Mouse (Mus musculus) myocyte (in vitro differentiated cells): ENCODE data around the gene Usp30. TPM values are rescaled to one million over a fixed set of nuclear protein-coding genes. Genes with fewer than 3 reads are reported as not detected.

ENCODE experiments used
- H3K27me3 ChIP-seq: one replicate; pipeline ENCODE4 v1.6.1; 2011; ENCODE audit not compliant: control insufficient read depth, insufficient read depth, insufficient read length
- H3K36me3 ChIP-seq: one replicate; pipeline ENCODE4 v1.6.1; 2011; ENCODE audit not compliant: control insufficient read depth, insufficient read depth
- H3K4me2 ChIP-seq: one replicate; pipeline ENCODE4 v1.6.1; 2011; ENCODE audit warnings: low read depth, control low read depth
- H3K4me3 ChIP-seq: one replicate; pipeline ENCODE4 v1.5.1; 2011; ENCODE audit warnings: mild to moderate bottlenecking, control low read depth, moderate library complexity
- H3K79me2 ChIP-seq: one replicate; pipeline ENCODE4 v1.6.1; 2011; ENCODE audit not compliant: control insufficient read depth, insufficient read depth
- H3ac ChIP-seq: one replicate; pipeline ENCODE4 v1.6.1; 2011; ENCODE audit not compliant: control insufficient read depth, insufficient read length
- CEBPB ChIP-seq: IDR thresholded peaks from 2 replicates; pipeline ENCODE4 v1.6.1; 2011; ENCODE audit warnings: mild to moderate bottlenecking, moderate library complexity; ENCODE audit not compliant: poor library complexity, insufficient read depth, severe bottlenecking
- E2F4 ChIP-seq: IDR thresholded peaks from one replicate; pipeline ENCODE4 v1.6.1; 2011; ENCODE audit warnings: mild to moderate bottlenecking, control low read depth, moderate library complexity; ENCODE audit not compliant: insufficient read depth
- MAX ChIP-seq: IDR thresholded peaks from one replicate; pipeline ENCODE4 v1.6.1; 2011; ENCODE audit warnings: low read depth, mild to moderate bottlenecking, control low read depth
- MYOD1 ChIP-seq, 3 experiments: IDR thresholded peaks; one replicate each; pipeline ENCODE4 v1.6.1; 2011; ENCODE audit warnings: control low read depth in 2 of 3, low read depth in 2 of 3, mild to moderate bottlenecking in 2 of 3, moderate library complexity in 1 of 3; ENCODE audit not compliant: insufficient read length in 2 of 3, control insufficient read depth in 1 of 3
- MYOG ChIP-seq, 3 experiments: IDR thresholded peaks; one replicate each; pipeline ENCODE4 v1.6.1; 2011; ENCODE audit warnings: control low read depth in 2 of 3, low read depth in 2 of 3, mild to moderate bottlenecking in 2 of 3; ENCODE audit not compliant: insufficient read length in 2 of 3, control insufficient read depth in 1 of 3, insufficient read depth in 1 of 3
- POLR2A ChIP-seq: IDR thresholded peaks from one replicate; pipeline ENCODE4 v1.6.1; 2011; ENCODE audit warnings: low read depth, mild to moderate bottlenecking, control low read depth, moderate library complexity; ENCODE audit not compliant: insufficient read length
- POLR2AphosphoS2 ChIP-seq: IDR thresholded peaks from one replicate; pipeline ENCODE4 v1.6.1; 2011; ENCODE audit warnings: low read depth, control low read depth; ENCODE audit not compliant: insufficient read length
- REST ChIP-seq: IDR thresholded peaks from one replicate; pipeline ENCODE4 v1.6.1; 2011; ENCODE audit warnings: mild to moderate bottlenecking, control low read depth, moderate library complexity; ENCODE audit not compliant: insufficient read depth, insufficient read length
- SRF ChIP-seq: IDR thresholded peaks from one replicate; pipeline ENCODE4 v1.6.1; 2011; ENCODE audit warnings: low read depth; ENCODE audit not compliant: control insufficient read depth, insufficient read length
- TCF12 ChIP-seq: IDR thresholded peaks from one replicate; pipeline ENCODE4 v1.6.1; 2011; ENCODE audit warnings: mild to moderate bottlenecking, control low read depth; ENCODE audit not compliant: poor library complexity, insufficient read depth, severe bottlenecking
- TCF3 ChIP-seq: IDR thresholded peaks from one replicate; pipeline ENCODE4 v1.6.1; 2011; ENCODE audit warnings: low read depth, control low read depth; ENCODE audit not compliant: insufficient read length
- USF1 ChIP-seq: IDR thresholded peaks from one replicate; pipeline ENCODE4 v1.6.1; 2011; ENCODE audit warnings: low read depth, mild to moderate bottlenecking, control low read depth, moderate library complexity
- polyA plus RNA-seq: library from polyadenylated mRNA; unstranded; fragments of >200 nt; fragmentation: generic; extraction: Trizol; gene quantifications from one replicate; pipeline ENCODE4 v1.2.1, GENCODE M21; 2012; ENCODE audit warnings: missing spikeins

Gene Usp30
- polyA plus RNA-seq, 1 experiment, result 12.3 TPM

- Histone ChIP-seq H3ac (no peak overlapping the region), H3K27me3 (no peaks in the 10 kb centered on the region), H3K36me3 (peaks cover 3% of the 10 kb centered on the region), H3K4me3 (no peak overlapping the region), H3K4me2 (no peak overlapping the region), H3K79me2 (no peaks in the 10 kb centered on the region)
- TF ChIP-seq POLR2A, result no peak
- no peak for TF ChIP-seq SRF
- no peak for TF ChIP-seq TCF3
- TF ChIP-seq REST, result no peak
- TF ChIP-seq CEBPB, result no peak
- TF ChIP-seq TCF12, result no peak
- TF ChIP-seq POLR2AphosphoS2, result no peak
- TF ChIP-seq E2F4, result no peak
- TF ChIP-seq MYOD1 (IDR thresholded peaks at IDR 0.05; ENCODE audit: control insufficient read depth in 1 of 3, insufficient read length in 2 of 3, low read depth in 2 of 3), result no peak
- no peak for TF ChIP-seq MYOG (IDR thresholded peaks at IDR 0.05; ENCODE audit: control insufficient read depth in 1 of 3, insufficient read depth in 1 of 3, insufficient read length in 2 of 3, low read depth in 2 of 3)
- no peak for TF ChIP-seq MAX
- TF ChIP-seq USF1, result no peak
Measured at GRCm38 (mm10) chr5:114119806-114120205, 54.5 kb downstream of the Usp30 start.

DNA sequence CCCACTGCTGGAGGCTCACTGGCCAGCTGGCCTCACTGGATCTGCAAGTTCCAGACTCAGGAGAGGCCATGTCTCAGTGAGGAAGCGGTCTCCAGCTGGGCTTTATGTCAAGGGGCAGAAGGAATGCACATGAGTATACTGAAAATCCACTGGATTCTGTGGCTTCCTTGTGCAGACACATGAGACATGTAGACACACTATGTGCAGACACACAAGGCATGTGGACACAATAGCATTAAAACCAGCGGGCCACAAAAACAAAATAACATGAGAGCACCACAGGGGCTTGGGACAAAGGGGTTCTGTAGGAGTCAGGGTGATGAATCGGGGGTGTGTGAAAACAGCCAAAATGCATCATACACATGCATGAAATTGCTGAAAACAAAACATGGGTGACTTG lies 60.7 kb downstream of the Usp30 start:
- H3K4me2 ChIP-seq, result no peak overlapping the region
- H3K79me2 ChIP-seq, result no peaks in the 10 kb centered on the region
- no peak overlapping the region for H3ac ChIP-seq
- no peak overlapping the region for H3K4me3 ChIP-seq
- no peak for TF ChIP-seq POLR2AphosphoS2
- no peak for TF ChIP-seq MYOD1 (IDR thresholded peaks at IDR 0.05; ENCODE audit: control insufficient read depth in 1 of 3, insufficient read length in 2 of 3, low read depth in 2 of 3)
- TF ChIP-seq MAX, result no peak
- TF ChIP-seq TCF3, result no peak
- TF ChIP-seq POLR2A, result no peak
- TF ChIP-seq E2F4, result no peak
- TF ChIP-seq TCF12, result no peak
- TF ChIP-seq USF1, result no peak
- TF ChIP-seq CEBPB, result no peak
- no peak for TF ChIP-seq MYOG (IDR thresholded peaks at IDR 0.05; ENCODE audit: control insufficient read depth in 1 of 3, insufficient read depth in 1 of 3, insufficient read length in 2 of 3, low read depth in 2 of 3)
- TF ChIP-seq SRF, result no peak
- TF ChIP-seq REST, result no peak
- no peaks in the 10 kb centered on the region for H3K27me3 ChIP-seq
- H3K36me3 ChIP-seq, result peaks cover 2% of the 10 kb centered on the region

DNA sequence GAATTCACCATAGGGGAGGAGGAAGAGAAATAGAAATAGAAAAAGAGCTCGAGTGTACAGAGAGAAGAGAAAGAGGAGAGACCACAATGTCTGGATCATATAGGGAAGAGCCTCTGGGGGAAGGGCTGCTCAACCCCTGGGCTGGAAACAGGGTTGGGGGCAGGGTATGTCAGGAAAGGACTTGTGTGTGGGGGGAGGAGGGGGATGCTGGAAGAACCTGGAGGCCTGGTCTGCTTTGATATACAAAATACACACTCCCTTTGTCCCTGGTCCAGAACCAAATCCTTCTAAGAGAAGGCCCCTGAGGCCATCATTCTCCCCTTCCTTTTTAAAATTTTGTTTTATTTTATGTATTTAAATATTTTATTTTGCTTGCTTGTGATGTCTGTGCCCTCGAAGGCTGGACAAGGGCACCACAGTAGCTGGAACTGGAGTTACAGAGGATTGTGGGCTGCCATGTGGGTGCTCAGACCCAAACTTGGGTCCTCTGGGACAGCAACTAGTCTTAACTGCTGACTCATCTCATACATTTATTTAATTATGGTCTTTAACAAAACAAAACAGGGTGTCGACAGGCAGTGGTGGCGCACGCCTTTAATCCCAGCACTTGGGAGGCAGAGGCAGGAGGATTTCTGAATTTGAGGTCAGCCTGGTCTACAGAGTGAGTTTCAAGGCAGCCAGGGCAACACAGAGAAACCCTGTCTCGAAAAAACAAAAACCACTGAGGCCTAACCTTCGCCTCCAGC lies 61.4 kb downstream of the Usp30 start:
- peak overlapping the region; percentile 28 for H3K4me3 ChIP-seq
- H3K79me2 ChIP-seq, result no peaks in the 10 kb centered on the region
- H3K27me3 ChIP-seq, result no peaks in the 10 kb centered on the region
- H3K36me3 ChIP-seq, result no peaks in the 10 kb centered on the region
- no peak for TF ChIP-seq REST
- TF ChIP-seq TCF3, result no peak
- no peak for TF ChIP-seq MAX
- no peak for TF ChIP-seq POLR2AphosphoS2
- H3K4me2 ChIP-seq, result peak overlapping the region; percentile 89
- no peak overlapping the region for H3ac ChIP-seq

DNA sequence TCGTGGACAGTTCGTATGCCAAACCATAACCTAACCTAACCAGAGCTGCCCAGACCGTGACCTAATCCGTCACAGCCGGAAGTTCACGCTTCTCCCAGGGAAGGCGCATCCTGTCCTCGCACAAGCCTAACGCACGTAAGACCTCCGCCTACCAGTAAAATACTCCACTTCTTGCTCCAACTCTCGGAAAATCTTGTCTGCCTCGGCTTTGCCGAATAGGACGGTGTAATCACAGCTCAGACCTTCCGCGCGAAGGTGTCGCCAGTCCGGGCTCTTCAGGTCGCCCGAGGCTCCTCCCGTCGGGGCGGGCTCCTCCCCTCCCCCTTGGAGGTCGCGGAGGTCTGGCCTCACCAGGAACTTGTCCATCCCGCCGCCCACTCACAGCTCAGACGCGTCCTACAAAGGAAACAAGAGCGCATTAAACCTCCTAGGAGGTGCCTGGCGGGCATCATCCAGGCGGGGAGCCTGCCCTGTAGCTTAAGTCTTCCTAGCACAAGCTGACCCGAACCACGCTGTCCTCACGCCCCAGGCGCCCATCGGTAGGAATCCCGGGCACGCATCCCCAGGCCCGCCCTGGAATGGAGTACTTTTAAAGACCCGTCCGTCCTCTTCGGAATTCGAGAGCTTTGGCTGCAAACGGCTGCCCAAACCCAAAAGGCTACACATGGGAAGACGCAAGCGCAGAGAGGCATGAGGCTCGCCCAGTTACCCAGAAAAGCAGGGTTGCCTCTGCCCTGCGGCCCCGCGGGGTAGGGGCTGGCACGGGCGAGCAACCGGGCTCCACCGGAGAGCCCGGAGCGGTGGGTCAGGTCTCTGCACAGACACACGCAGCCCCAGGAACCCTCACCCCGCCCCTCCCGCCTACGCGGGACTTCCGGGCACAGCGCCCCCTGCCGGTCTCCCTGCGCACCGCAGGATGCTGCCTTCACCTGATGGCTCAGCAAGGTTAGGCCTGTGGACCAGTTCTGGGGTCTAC lies 62.4 kb downstream of the Usp30 start, which contains the start of gene Alkbh2:
Gene Alkbh2 (minus strand): TSS at position 845 of the 976 bp plus-strand sequence.
- no peaks in the 10 kb centered on the region for H3K27me3 ChIP-seq
- no peaks in the 10 kb centered on the region for H3K79me2 ChIP-seq
- peak within 1 kb of the TSS; percentile 6 for H3ac ChIP-seq
- no peaks in the 10 kb centered on the region for H3K36me3 ChIP-seq
- H3K4me3 ChIP-seq, result peak within 1 kb of the TSS; percentile 28
- TF ChIP-seq USF1, result no peak
- no peak for TF ChIP-seq MAX
- no peak for TF ChIP-seq TCF3
- TF ChIP-seq MYOD1 (IDR thresholded peaks at IDR 0.05; ENCODE audit: control insufficient read depth in 1 of 3, insufficient read length in 2 of 3, low read depth in 2 of 3), result no peak
- no peak for TF ChIP-seq POLR2AphosphoS2
- no peak for TF ChIP-seq TCF12
- TF ChIP-seq SRF, result no peak
- no peak for TF ChIP-seq E2F4
- no peak for TF ChIP-seq MYOG (IDR thresholded peaks at IDR 0.05; ENCODE audit: control insufficient read depth in 1 of 3, insufficient read depth in 1 of 3, insufficient read length in 2 of 3, low read depth in 2 of 3)
- H3K4me2 ChIP-seq, result peak within 1 kb of the TSS; percentile 89
